Mouse (Mus musculus): ENCODE measurements at regions not wholly inside any gene's neighbourhood (a gene's known extent, or its start where the extent isn't known, plus 50 kb on each side); places are given as distances from the start of the nearest gene placed in this dataset.

- H3K4me3 ChIP-seq (replicated peaks), result no peak overlapping the region
- no peaks in the 10 kb centered on the region for H3K9me3 ChIP-seq
- H3K36me3 ChIP-seq, result no peaks in the 10 kb centered on the region
- no peak overlapping the region for H3K4me2 ChIP-seq (replicated peaks)
- peaks cover 4% of the 10 kb centered on the region; the same call in 1 of the 2 replicates for H3K4me1 ChIP-seq (replicated peaks)
- WGBS, result 82% methylated on average over 1 of the region's 1 CpGs
- no peak overlapping the region for H3K9ac ChIP-seq (replicated peaks)
- H3K27ac ChIP-seq, result no peak overlapping the region
- H3K27me3 ChIP-seq, result no peaks in the 10 kb centered on the region
- no peak for ATAC-seq
These were observed 355.4 kb upstream of the Ndst4 start for GRCm38 (mm10) chr3:125048429-125048828.

DNA sequence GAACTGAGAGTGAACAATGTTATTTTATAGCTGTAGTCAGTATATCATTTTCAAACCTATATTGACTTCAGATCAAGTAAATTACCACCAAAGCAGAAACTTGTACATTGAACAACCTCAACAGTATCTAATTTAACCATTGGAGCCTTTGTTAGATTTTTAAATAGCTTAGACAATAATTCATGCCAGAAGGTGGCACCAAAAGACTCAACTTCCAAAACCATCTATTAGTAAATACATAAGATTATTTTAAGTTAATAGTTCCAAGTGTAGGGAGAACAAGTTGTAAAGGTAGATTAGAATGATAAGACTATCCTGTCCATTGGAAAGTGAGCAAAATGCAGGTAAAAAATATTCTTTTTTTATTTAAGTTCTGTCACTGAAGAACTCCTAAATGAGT is 354.2 kb upstream of the Ndst4 start:
- no peaks in the 10 kb centered on the region for H3K27me3 ChIP-seq
- peaks cover 4% of the 10 kb centered on the region; the same call in 1 of the 2 replicates for H3K4me1 ChIP-seq (replicated peaks)
- H3K9me3 ChIP-seq, result no peaks in the 10 kb centered on the region
- H3K4me2 ChIP-seq (replicated peaks), result no peak overlapping the region
- no peak for ATAC-seq
- no peaks in the 10 kb centered on the region for H3K36me3 ChIP-seq
- no peak overlapping the region for H3K27ac ChIP-seq
- H3K4me3 ChIP-seq (replicated peaks), result no peak overlapping the region
- no peak overlapping the region for H3K9ac ChIP-seq (replicated peaks)

DNA sequence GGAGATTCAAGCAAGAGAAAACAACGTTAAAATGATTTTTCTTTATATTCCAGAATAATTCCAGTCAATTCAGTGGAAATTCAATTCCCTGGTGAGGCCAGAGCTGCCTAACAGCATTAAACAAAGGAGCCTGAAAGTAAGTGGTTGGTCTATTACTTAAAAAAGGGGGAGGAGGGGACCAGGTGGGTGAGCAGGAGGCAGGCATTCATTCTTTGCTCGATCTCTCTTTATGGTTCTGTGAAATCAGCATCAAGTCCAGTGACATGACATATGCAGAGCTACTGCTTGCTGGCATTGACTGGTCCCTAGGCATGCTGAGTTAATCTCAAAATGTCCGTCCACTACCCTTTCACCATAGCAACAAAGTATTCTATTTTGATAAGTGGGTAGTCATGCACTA is 351.0 kb upstream of the Ndst4 start:
- WGBS, result 24% methylated on average over 3 of the region's 3 CpGs
- peaks cover 4% of the 10 kb centered on the region; the same call in 1 of the 2 replicates for H3K4me1 ChIP-seq (replicated peaks)

DNA sequence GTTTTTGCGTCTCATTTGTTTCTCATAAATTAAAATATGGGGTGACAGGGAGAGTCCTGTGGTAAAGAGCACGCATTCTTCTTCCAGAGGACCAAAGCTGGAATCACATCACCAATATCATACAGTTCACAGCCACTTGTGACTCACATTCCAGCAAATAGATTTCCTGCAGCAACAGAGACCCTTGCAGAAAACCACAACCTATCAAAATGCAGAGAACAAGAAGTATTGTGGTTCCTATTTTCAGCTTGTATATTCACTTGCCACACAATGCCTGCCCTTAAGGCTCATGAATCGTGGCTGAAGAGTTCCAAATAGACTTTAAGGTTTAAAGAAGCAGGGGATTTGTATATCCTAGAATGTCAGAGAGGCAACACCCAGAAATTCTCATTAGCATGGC is 331.2 kb upstream of the Ndst4 start:
- Histone ChIP-seq H3K36me3 (no peaks in the 10 kb centered on the region), H3K9ac (replicated peaks) (no peak overlapping the region), H3K27me3 (no peaks in the 10 kb centered on the region), H3K4me2 (replicated peaks) (no peak overlapping the region), H3K4me3 (replicated peaks) (no peak overlapping the region), H3K27ac (no peak overlapping the region), H3K9me3 (no peaks in the 10 kb centered on the region), H3K4me1 (replicated peaks) (no peaks in the 10 kb centered on the region)
- WGBS, result 80% methylated on average over 3 of the region's 3 CpGs
- ATAC-seq, result no peak

More for the DNA sequence above, 351.0 kb upstream of the Ndst4 start:
- no peak overlapping the region for H3K9ac ChIP-seq (replicated peaks)
- H3K27me3 ChIP-seq, result no peaks in the 10 kb centered on the region
- H3K4me2 ChIP-seq (replicated peaks), result no peak overlapping the region
- peak; percentile 53; the same call in 1 of the 2 replicates for ATAC-seq
- no peak overlapping the region for H3K4me3 ChIP-seq (replicated peaks)
- no peaks in the 10 kb centered on the region for H3K36me3 ChIP-seq
- no peak overlapping the region for H3K27ac ChIP-seq
- H3K9me3 ChIP-seq, result no peaks in the 10 kb centered on the region

DNA sequence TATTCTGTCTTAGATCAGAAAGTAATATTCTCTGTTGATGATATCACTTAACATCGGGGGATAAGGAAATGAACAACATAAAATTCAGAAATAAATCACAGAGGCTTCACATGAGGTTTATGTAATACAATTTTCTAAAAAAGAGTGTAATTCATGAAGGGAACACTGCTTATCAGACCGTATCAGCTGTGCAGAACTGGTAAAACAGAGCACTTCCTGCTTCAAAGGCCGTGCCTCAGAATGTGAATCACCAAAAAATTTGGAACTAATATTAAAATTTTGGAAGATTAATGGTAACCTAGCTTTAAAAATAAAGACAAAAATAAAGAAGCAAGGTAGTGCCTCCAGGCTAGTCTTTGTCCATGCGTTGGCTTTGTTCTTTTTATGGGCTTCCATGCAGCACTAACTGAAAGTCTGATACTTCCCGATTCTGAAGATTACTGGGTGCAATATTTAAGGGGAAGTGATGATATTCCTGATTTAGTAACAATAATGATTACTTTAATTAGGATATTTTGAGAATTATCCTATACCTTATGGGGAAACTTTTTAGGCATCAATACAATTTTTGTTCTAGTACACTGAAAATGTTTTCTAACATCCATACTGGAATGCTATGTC is 310.8 kb upstream of the Ndst4 start:
- Histone ChIP-seq H3K4me2 (replicated peaks) (no peak overlapping the region), H3K9me3 (no peaks in the 10 kb centered on the region), H3K4me1 (replicated peaks) (no peaks in the 10 kb centered on the region), H3K27ac (no peak overlapping the region), H3K27me3 (no peaks in the 10 kb centered on the region), H3K9ac (replicated peaks) (no peak overlapping the region), H3K4me3 (replicated peaks) (no peak overlapping the region), H3K36me3 (no peaks in the 10 kb centered on the region)
- no peak for ATAC-seq
- WGBS, result 91% methylated on average over 5 of the region's 5 CpGs

Measured in midbrain, embryonic 13.5 days (tissue).